Comparison of ENCODE assay signal across 11 mouse cellular contexts in the genomic region with DNA sequence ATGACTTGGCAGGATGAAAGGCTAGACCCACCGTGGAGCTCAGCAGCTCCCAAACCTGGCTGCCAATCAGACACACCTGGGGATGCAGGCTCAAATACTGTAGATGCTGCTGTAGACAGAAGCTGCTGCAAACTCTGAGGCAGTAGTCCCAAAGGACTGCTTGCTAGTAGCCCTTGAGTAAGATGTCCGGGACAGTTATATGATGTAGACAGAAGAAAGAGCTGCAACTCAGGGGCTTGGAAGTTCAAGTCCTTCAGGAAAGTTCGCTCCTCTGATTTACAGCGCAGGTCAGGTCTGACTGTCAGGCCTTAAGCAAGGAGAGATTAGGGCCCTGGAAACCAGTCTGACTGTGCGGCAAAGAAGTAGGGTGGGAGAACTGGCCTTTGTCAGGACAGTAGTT.
DNase-seq lines count a peak whose midpoint lies in the region; ATAC-seq and TF ChIP-seq lines count a peak whose summit lies in the region.
"Had no signal": no experiment of that assay in that cellular context is flagged by ENCODE, and none has a peak within 500 bp of the region (broad histone marks: within the 10 kb centered on the region; RNA-seq: fewer than 3 reads in every experiment).

No protein-coding gene starts in this region.

- H3K36me3 ChIP-seq in forebrain, embryonic 10.5 days (replicated peaks), result no peaks in the 10 kb centered on the region
- no peaks in the 10 kb centered on the region for H3K36me3 ChIP-seq in forebrain, embryonic 12.5 days (replicated peaks)
- H3K36me3 ChIP-seq in kidney, postnatal 0 days (ENCODE audit: insufficient read depth, low read length), result no peaks in the 10 kb centered on the region
- H3K36me3 ChIP-seq in hindbrain, postnatal 0 days (ENCODE audit: insufficient read depth, low read length), result no peaks in the 10 kb centered on the region
- H3K36me3 ChIP-seq in neural tube, embryonic 12.5 days, result no peaks in the 10 kb centered on the region
- no peaks in the 10 kb centered on the region for H3K36me3 ChIP-seq in intestine, embryonic 15.5 days

- H3K27me3 ChIP-seq in forebrain, embryonic 10.5 days (ENCODE audit: poor library complexity, severe bottlenecking), result peaks cover 57% of the 10 kb centered on the region
- peaks cover 44% of the 10 kb centered on the region for H3K27me3 ChIP-seq in forebrain, embryonic 12.5 days
- peaks cover 9% of the 10 kb centered on the region; the same call in 1 of the 2 replicates for H3K27me3 ChIP-seq in kidney, postnatal 0 days (ENCODE audit: insufficient read depth, low read length)
- no peaks in the 10 kb centered on the region for H3K27me3 ChIP-seq in hindbrain, postnatal 0 days (ENCODE audit: insufficient read depth, low read length)
- H3K27me3 ChIP-seq in neural tube, embryonic 12.5 days (replicated peaks), result peaks cover 24% of the 10 kb centered on the region
- H3K27me3 ChIP-seq in intestine, embryonic 15.5 days (replicated peaks), result peaks cover 15% of the 10 kb centered on the region

- no peak overlapping the region for H3K27ac ChIP-seq in forebrain, embryonic 10.5 days
- H3K27ac ChIP-seq in forebrain, embryonic 12.5 days, result no peak overlapping the region
- H3K27ac ChIP-seq in kidney, postnatal 0 days, result no peak overlapping the region
- peak overlapping the region; percentile 96; the same call in 1 of the 2 replicates for H3K27ac ChIP-seq in hindbrain, postnatal 0 days
- H3K27ac ChIP-seq in neural tube, embryonic 12.5 days, result no peak overlapping the region
- H3K27ac ChIP-seq in intestine, embryonic 15.5 days, result no peak overlapping the region

- H3K4me2 ChIP-seq in forebrain, embryonic 12.5 days, result no peak overlapping the region
- peak overlapping the region; percentile 94; the same call in 1 of the 2 replicates for H3K4me2 ChIP-seq in kidney, postnatal 0 days (ENCODE audit: low read length)
- H3K4me2 ChIP-seq in hindbrain, postnatal 0 days (ENCODE audit: low read depth, low read length), result peak overlapping the region; percentile 85; the same call in 1 of the 2 replicates
- H3K4me2 ChIP-seq in neural tube, embryonic 12.5 days (replicated peaks), result peak overlapping the region; percentile 89
- H3K4me2 ChIP-seq in intestine, embryonic 15.5 days (replicated peaks), result no peak overlapping the region

- WGBS in forebrain, embryonic 10.5 days, result 4% methylated on average over 5 of the region's 5 CpGs
- WGBS in forebrain, embryonic 12.5 days, result 5% methylated on average over 5 of the region's 5 CpGs
- WGBS in kidney, postnatal 0 days, result 30% methylated on average over 5 of the region's 5 CpGs
- 23% methylated on average over 5 of the region's 5 CpGs for WGBS in hindbrain, postnatal 0 days
- WGBS in neural tube, embryonic 12.5 days, result 7% methylated on average over 5 of the region's 5 CpGs
- WGBS in intestine, embryonic 15.5 days, result 50% methylated on average over 5 of the region's 5 CpGs

- peaks cover 34% of the 10 kb centered on the region for H3K4me1 ChIP-seq in forebrain, embryonic 10.5 days
- H3K4me1 ChIP-seq in forebrain, embryonic 12.5 days, result peaks cover 11% of the 10 kb centered on the region
- H3K4me1 ChIP-seq in kidney, postnatal 0 days (replicated peaks; ENCODE audit: insufficient read depth, low read length), result 0 out of 2 replicates have a peak, but pooled peaks cover 7% of the 10 kb centered on the region
- H3K4me1 ChIP-seq in hindbrain, postnatal 0 days (ENCODE audit: insufficient read depth, low read length), result no peaks in the 10 kb centered on the region
- peaks cover 28% of the 10 kb centered on the region for H3K4me1 ChIP-seq in neural tube, embryonic 12.5 days
- 0 out of 2 replicates have a peak, but pooled peaks cover 2% of the 10 kb centered on the region for H3K4me1 ChIP-seq in intestine, embryonic 15.5 days (replicated peaks)

- H3K9me3 ChIP-seq in forebrain, embryonic 10.5 days, result no peaks in the 10 kb centered on the region
- H3K9me3 ChIP-seq in forebrain, embryonic 12.5 days, result no peaks in the 10 kb centered on the region
- no peaks in the 10 kb centered on the region for H3K9me3 ChIP-seq in kidney, postnatal 0 days (replicated peaks; ENCODE audit: low read length)
- no peaks in the 10 kb centered on the region for H3K9me3 ChIP-seq in hindbrain, postnatal 0 days (ENCODE audit: low read length)
- no peaks in the 10 kb centered on the region for H3K9me3 ChIP-seq in neural tube, embryonic 12.5 days
- no peaks in the 10 kb centered on the region for H3K9me3 ChIP-seq in intestine, embryonic 15.5 days

- no peak for TF ChIP-seq CTCF in kidney, postnatal 0 days (IDR thresholded peaks at IDR 0.05; ENCODE audit: low read depth)
- no peak for TF ChIP-seq CTCF in hindbrain, postnatal 0 days (IDR thresholded peaks at IDR 0.05; ENCODE audit: low read depth)

- H3K4me3 ChIP-seq in forebrain, embryonic 10.5 days, result no peak overlapping the region
- H3K4me3 ChIP-seq in forebrain, embryonic 12.5 days (replicated peaks), result no peak overlapping the region
- 0 out of 2 replicates have a peak overlapping the region, but pooled peaks have one; percentile 81 for H3K4me3 ChIP-seq in kidney, postnatal 0 days (replicated peaks; ENCODE audit: low read depth, low read length)
- no peak overlapping the region for H3K4me3 ChIP-seq in hindbrain, postnatal 0 days (ENCODE audit: low read length)
- H3K4me3 ChIP-seq in neural tube, embryonic 12.5 days, result no peak overlapping the region
- no peak overlapping the region for H3K4me3 ChIP-seq in intestine, embryonic 15.5 days (replicated peaks)

- ATAC-seq in forebrain, embryonic 12.5 days (ENCODE audit: low FRiP score), result no peak
- no peak for ATAC-seq in kidney, postnatal 0 days (replicated peaks; ENCODE audit: low FRiP score, low read depth)
- ATAC-seq in hindbrain, postnatal 0 days, result no peak
- no peak for ATAC-seq in neural tube, embryonic 12.5 days (ENCODE audit: low FRiP score, low read depth)
- ATAC-seq in intestine, embryonic 15.5 days, result no peak

- DNase-seq in forebrain, embryonic 10.5 days (ENCODE audit: extremely low spot score, low spot score), result peak; percentile 17
- peak; percentile 4 for DNase-seq in kidney, postnatal 0 days (ENCODE audit: low spot score)
- DNase-seq in kidney, adult 9 months, result no peak
- DNase-seq in hindbrain, postnatal 0 days (ENCODE audit: low spot score), result peak; percentile 49
- DNase-seq in adrenal gland, adult 2 months, result no peak
- DNase-seq: adrenal gland, adult 8-10 months; cerebellum, adult 9-10 months; layer of hippocampus, postnatal 36 days had no signal

- H3K9ac ChIP-seq in forebrain, embryonic 12.5 days, result no peak overlapping the region
- no peak overlapping the region for H3K9ac ChIP-seq in kidney, postnatal 0 days (ENCODE audit: low read depth, low read length)
- no peak overlapping the region for H3K9ac ChIP-seq in hindbrain, postnatal 0 days (replicated peaks; ENCODE audit: low read length)
- no peak overlapping the region for H3K9ac ChIP-seq in neural tube, embryonic 12.5 days
- H3K9ac ChIP-seq in intestine, embryonic 15.5 days, result no peak overlapping the region

Comparison
In these comparisons a context has a peak if more than half of its experiments do, and no peak if none do; other contexts are left out.
1. DNase-seq: peak in forebrain, embryonic 10.5 days (single experiment), kidney, postnatal 0 days (single experiment) and hindbrain, postnatal 0 days (single experiment); none in kidney, adult 9 months (single experiment) and adrenal gland, adult 2 months (single experiment).
2. H3K4me2 ChIP-seq: peak in kidney, postnatal 0 days (single experiment), hindbrain, postnatal 0 days (single experiment) and neural tube, embryonic 12.5 days (single experiment); none in forebrain, embryonic 12.5 days (single experiment) and intestine, embryonic 15.5 days (single experiment).